Mouse (Mus musculus) mesoderm, embryonic 11.5 days (tissue): ENCODE measurements at regions not wholly inside any gene's neighbourhood (a gene's known extent, or its start where the extent isn't known, plus 50 kb on each side); places are given as distances from the start of the nearest gene placed in this dataset.

Source experiments
- DNase-seq: peaks from one replicate; pipeline ENCODE4 v3.0.0-alpha.2; 2012; ENCODE audit warnings: low read depth, low spot score

DNA sequence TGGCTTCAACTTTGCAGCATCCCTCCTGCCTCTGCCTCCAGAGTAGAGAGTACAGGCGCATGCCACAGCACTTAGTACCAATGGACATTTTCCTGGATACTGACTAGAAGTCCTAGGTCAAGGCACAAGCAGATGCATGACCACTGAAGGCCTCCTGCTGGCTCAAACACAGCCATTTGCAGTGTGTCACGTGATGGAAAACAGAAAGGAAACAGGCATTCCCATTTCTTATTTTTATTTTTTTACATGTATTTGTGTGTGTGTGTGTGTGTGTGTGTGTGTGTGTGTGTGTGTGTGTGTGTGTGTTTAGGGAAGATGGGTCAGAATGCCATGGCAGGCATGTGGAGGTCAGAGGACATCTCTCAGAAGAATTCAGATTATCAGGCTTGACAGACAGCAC is 65.6 kb downstream of the Thap12 start:
- no peak for DNase-seq

DNA sequence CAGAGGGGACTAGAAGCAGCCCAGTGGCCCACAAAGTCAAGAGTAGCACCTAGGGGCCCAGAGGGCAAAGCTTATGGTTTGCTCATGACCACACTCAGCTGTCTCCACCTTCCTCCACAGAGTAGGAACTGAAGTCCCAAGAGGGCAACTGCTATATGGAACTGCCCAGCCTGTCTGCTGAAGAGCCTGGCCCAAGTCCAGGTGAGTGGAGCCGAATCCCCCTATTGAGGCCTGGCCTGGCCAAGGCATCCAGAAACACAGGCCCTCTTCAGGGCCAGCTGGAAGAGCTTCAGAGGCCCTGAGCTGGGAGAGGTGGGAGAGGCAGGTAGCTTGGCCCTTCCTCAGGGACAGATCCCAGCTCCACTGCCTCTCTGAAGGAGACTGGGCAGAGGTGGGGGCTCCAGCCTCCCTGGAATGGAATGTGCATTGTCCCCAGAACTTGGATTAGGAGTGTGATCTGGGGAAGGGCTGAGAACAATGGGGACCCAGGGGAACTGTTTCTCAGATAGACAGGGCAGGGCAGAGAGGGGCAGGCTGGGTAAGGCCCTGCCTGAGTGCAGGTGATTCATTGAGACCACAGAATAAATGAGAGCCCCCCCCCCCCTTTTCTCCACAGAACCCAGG is 65.7 kb upstream of the Wnt11 start:
- no peak for DNase-seq

DNA sequence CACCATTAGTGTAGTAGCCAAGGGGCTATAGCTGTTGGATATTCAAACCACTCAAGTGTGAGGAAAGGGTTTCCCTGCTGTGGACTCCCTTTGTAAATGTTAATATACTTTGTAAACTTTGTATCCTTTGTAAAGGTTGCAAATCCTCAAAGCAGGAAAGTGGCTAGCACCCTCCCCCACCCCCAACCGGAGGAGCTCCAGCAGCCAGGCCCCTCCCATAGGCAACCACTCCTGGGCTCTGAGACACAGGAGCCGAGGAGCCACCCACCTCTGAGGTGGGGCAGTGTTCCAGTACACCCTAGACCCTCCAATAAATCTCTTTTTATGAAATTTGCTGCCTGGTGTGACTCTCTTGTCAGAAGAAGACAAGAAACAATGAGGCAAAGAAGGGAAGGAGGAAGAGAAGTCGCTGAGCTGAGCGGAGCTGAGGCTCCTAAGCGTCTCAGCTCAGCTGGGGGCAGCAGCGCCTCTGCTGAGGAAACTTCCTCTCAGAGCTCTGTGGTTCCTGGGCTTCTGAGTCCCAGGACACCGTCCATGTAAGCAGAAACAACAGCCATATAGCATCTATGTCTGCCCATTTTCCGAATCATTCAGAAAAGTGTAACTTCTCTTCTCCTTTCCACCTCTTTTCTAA is 64.5 kb upstream of the Wnt11 start:
- no peak for DNase-seq

DNA sequence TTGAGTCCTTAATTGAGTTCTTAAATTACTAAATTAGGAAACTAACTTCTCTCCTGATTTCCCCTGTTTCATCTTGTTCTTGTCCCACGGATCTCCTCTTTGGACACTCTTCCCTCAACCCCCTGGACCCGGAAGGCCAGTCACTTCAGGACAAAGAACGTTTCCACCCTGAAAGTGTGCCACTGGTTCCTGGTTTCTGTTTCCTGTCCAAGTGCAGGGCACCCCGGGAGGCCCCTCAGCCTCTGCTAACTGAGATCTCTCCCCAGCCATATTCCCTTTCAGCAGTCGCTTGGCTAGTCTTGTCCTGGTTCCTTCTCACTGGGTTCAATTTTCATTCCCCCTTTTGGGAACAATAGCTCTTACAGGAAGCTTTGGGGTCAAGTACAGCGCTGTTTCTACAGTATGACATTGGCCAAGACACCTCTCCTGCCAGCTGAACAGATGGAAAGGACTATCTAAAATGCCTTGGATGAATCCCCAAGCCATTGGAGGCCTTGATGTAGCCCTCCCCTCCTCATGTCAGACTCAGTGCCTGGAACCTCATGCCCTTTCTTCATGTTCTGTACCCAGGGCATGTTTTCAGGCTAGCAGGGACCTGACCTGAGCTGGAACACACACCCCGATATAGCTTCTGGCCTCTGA is 63.7 kb upstream of the Wnt11 start:
- no peak for DNase-seq

DNA sequence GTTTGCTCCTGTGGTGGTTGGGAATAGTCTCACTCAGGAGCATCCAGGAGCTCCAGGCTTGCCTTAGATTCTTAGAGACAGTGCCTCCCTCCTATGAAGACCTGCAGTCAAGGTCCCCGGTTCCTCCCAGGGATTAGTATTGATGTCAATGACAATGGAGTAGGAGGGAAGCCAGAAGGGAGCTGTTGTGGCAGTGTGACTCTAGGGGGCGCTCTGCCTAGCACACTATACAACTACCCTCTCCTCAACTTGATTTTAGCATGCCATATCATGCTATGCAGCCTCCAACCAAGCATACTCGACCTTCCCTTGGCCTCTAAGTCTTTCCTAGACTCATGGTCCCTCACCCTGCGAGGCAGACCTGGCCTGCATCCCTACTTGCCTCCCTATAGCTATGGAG is 60.3 kb upstream of the Wnt11 start:
- no peak for DNase-seq

DNA sequence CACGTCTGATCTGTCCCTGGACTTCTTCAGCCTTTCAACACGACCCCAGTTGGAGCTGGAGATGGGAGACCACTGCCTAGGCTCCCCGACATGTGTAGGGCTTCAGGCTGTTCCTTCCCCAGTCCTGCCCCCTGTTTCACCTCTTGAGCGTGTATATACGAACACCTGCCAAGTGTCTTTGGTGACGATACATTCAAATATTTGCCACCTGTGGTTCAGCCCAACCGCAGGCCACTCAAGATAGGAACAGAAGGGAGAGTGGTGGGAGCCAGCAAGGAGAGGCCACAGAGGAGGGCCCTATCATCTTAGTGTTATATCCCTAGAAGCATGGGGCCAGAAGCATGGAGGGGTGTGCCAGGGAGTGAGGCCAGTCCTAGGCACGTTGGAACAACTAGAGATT is 59.9 kb upstream of the Wnt11 start:
- no peak for DNase-seq

DNA sequence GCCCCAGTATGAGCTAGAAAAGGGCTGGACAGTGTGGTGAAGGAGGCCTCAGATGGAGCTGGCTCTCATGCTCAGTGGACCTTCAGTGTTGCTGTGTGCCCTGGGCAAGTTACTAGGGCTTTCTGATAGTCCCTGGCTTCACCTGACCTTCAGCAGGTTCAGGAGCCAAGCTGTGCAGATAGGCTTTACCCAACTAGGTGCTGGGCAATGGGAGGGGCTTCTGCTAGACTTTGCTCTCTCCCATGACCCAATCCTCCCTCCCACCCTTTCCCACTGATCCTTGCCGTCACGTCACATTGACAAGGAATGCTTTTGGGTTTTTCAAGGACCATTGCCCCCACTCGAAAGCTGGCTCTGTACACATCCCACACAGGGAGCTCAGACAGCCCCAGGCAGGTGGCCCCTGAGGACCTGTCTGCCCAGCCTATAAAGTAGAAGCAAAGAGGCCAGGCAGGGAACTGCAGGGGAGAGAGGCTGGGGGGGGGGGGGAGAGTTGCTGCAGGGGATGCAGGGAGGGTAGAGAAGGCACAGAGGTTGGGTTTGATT is 57.5 kb upstream of the Wnt11 start:
- DNase-seq, result no peak

DNA sequence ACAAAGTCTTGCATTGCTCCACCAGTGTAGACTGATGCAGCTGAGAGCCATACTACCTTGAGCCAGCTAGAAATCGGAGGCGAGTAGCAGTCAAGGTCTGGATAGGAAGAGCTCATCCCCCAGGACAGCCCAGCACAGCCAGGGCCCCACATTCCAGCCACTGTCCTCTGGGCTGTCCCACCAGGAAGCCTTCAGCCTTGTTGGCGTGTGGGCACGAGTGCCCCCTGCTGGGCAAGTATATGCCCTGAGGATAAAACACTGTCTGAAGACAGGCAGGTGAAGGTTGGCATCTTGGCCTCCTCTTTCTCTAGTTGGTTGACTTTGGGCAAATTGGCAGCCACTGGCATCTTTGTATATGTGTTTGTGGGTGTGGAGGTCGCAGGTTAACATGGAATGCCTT is 56.0 kb upstream of the Wnt11 start:
- peak; percentile 82 for DNase-seq

DNA sequence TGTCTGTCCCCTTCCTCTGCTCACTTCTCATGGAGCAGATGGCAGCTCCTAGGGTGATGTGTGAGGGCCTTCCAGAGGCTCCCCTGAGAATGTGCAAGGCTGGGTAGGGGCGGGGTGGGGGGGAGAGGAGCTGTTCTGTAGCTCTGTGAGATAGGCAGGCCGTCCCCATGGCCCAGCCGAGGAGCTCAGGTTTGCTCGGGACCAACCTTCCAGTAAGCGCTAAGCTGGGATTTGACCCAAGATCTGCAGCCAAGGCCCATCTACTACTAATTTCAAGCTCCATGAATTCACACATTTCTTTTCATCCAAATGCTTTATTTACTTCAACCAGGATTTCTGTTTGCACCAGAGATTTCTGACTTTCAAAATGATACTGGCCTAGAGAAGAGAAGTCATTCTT is 51.4 kb upstream of the Wnt11 start:
- no peak for DNase-seq

DNA sequence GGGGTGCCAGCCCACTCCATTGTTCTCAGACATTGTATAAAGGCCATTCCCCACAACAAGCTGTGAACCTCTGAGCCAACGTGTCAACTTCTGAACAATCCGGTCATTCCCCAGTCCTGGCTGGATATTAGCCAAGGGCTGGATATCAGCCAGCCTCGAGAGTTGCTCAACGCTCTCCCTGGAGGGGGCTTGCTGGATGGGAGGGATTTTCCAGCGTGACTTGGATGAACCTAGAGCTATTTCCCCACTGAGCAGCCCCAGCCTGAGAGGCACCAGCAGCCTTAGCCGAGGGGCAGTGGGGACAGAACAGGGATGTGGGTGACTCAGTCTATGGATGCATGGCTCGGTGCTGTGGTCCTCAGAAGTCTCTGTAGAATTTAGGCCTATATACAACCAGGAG is 51.0 kb upstream of the Wnt11 start:
- no peak for DNase-seq

DNA sequence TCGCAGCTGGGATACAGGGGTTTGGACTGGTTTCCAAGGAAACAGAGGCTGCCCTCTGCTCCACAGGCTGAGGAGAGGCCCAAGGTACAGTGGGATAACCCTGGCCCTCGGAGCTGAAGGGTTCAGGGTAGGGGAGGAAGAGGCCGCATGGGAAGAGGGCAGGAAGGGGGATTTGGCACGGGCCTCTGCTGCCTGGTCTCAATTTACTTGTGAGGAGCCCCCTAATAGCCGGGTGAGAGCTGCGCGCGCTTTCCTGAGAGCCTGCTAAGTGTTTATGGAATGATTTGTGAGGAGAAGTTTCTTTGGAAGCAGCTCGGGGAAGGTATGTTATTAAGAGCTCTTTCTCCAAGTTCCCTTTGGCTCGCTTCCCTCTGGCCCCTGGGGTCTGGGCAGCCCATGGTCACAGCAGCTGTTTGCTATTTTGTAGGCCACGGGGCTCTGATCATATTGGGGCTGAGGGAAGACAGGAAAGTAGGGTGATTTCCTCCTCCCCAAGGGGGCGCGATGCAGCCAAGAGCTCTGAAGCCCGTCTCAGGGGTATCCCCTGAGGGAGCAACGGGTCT is 50.5 kb upstream of the Wnt11 start:
- DNase-seq, result no peak
